Mouse (Mus musculus) C2C12 (cell line): Measurements from ENCODE around the gene Pard6b. TPM values are rescaled to one million over a fixed set of nuclear protein-coding genes. Genes with fewer than 3 reads are reported as not detected.

Experiments
- H3K27me3 ChIP-seq: one replicate; pipeline ENCODE4 v1.6.1; 2011; ENCODE audit not compliant: control insufficient read depth, insufficient read depth, insufficient read length
- H3K36me3 ChIP-seq: one replicate; pipeline ENCODE4 v1.6.1; 2011; ENCODE audit not compliant: control insufficient read depth, insufficient read depth
- H3K4me3 ChIP-seq: one replicate; pipeline ENCODE4 v1.5.1; 2011; ENCODE audit warnings: mild to moderate bottlenecking, control low read depth; ENCODE audit not compliant: poor library complexity, insufficient read depth, severe bottlenecking
- H3K79me2 ChIP-seq: one replicate; pipeline ENCODE4 v1.6.1; 2011; ENCODE audit not compliant: control insufficient read depth, insufficient read depth
- H3K79me3 ChIP-seq: one replicate; pipeline ENCODE4 v1.6.1; 2011; ENCODE audit warnings: low read depth, control low read depth
- H3ac ChIP-seq: one replicate; pipeline ENCODE3; 2011; ENCODE audit warnings: low read depth; ENCODE audit not compliant: control insufficient read depth, insufficient read length
- CEBPB ChIP-seq: IDR thresholded peaks from one replicate; pipeline ENCODE4 v1.6.1; 2011; ENCODE audit warnings: low read depth, mild to moderate bottlenecking, control low read depth, moderate library complexity
- CTCF ChIP-seq: IDR thresholded peaks from one replicate; pipeline ENCODE4 v1.5.1; 2011; ENCODE audit not compliant: control insufficient read depth, insufficient read depth, insufficient read length
- FOSL1 ChIP-seq: IDR thresholded peaks from one replicate; pipeline ENCODE4 v1.8.0; 2011; ENCODE audit warnings: mild to moderate bottlenecking, low read length; ENCODE audit not compliant: poor library complexity, insufficient read depth, severe bottlenecking
- MAX ChIP-seq: IDR thresholded peaks from one replicate; pipeline ENCODE4 v1.6.1; 2011; ENCODE audit warnings: mild to moderate bottlenecking, control low read depth
- MYOD1 ChIP-seq: IDR thresholded peaks from one replicate; pipeline ENCODE4 v1.6.1; 2011; ENCODE audit warnings: low read depth; ENCODE audit not compliant: control insufficient read depth, insufficient read length
- MYOG ChIP-seq: IDR thresholded peaks from one replicate; pipeline ENCODE4 v1.6.1; 2011; ENCODE audit not compliant: control insufficient read depth, insufficient read length; ENCODE audit errors: extremely low read depth
- USF1 ChIP-seq: IDR thresholded peaks from one replicate; pipeline ENCODE4 v1.6.1; 2011; ENCODE audit warnings: low read depth, mild to moderate bottlenecking, control low read depth, moderate library complexity
- polyA plus RNA-seq: library from polyadenylated mRNA; unstranded; fragments of >200 nt; fragmentation: generic; extraction: Trizol; gene quantifications from one replicate; pipeline ENCODE4 v1.2.1, GENCODE M21; 2012; ENCODE audit warnings: missing spikeins

The Pard6b gene
- polyA plus RNA-seq, 1 experiment = 0.33 TPM

GRCm38 (mm10) chr2:168066783-168067182 is 14.0 kb upstream of the Pard6b start:
- H3K27me3 ChIP-seq = no peaks in the 10 kb centered on the region
- TF ChIP-seq MAX (no peak), CEBPB (no peak), USF1 (no peak), CTCF (no peak), MYOD1 (no peak), MYOG (no peak)
- H3K79me3 ChIP-seq = no peaks in the 10 kb centered on the region
- H3K4me3 ChIP-seq = no peak overlapping the region
- H3K79me2 ChIP-seq = no peaks in the 10 kb centered on the region
- no peaks in the 10 kb centered on the region for H3K36me3 ChIP-seq
- H3ac ChIP-seq = no peak overlapping the region

GRCm38 (mm10) chr2:168070425-168070824 is 10.4 kb upstream of the Pard6b start:
- H3K27me3 ChIP-seq = no peaks in the 10 kb centered on the region
- H3K79me3 ChIP-seq = no peaks in the 10 kb centered on the region
- TF ChIP-seq MYOG (no peak), CTCF (no peak), MYOD1 (no peak), CEBPB (no peak), FOSL1 (no peak), MAX (no peak), USF1 (no peak)
- no peak overlapping the region for H3K4me3 ChIP-seq
- H3K36me3 ChIP-seq = no peaks in the 10 kb centered on the region
- H3ac ChIP-seq = no peak overlapping the region
- H3K79me2 ChIP-seq = no peaks in the 10 kb centered on the region

- H3K4me3 ChIP-seq = no peak overlapping the region
- H3K79me3 ChIP-seq = no peaks in the 10 kb centered on the region
- TF ChIP-seq MYOD1 (peak; percentile 75), FOSL1 (no peak), MYOG (no peak)
- no peak overlapping the region for H3ac ChIP-seq
- H3K79me2 ChIP-seq = no peaks in the 10 kb centered on the region
- H3K36me3 ChIP-seq = no peaks in the 10 kb centered on the region
- H3K27me3 ChIP-seq = no peaks in the 10 kb centered on the region
Measured at GRCm38 (mm10) chr2:168072436-168073131, 8.2 kb upstream of the Pard6b start.

- no peaks in the 10 kb centered on the region for H3K27me3 ChIP-seq
- no peak overlapping the region for H3ac ChIP-seq
- H3K4me3 ChIP-seq = no peak overlapping the region
- no peaks in the 10 kb centered on the region for H3K79me2 ChIP-seq
- no peak for TF ChIP-seq MYOD1
- no peak for TF ChIP-seq MAX
- no peak for TF ChIP-seq MYOG
- no peak for TF ChIP-seq CEBPB
- TF ChIP-seq FOSL1 = no peak
- TF ChIP-seq CTCF = no peak
- TF ChIP-seq USF1 = no peak
- H3K36me3 ChIP-seq = no peaks in the 10 kb centered on the region
- no peaks in the 10 kb centered on the region for H3K79me3 ChIP-seq
Measured at GRCm38 (mm10) chr2:168073722-168074121, 7.1 kb upstream of the Pard6b start.

- H3K36me3 ChIP-seq = no peaks in the 10 kb centered on the region
- no peak overlapping the region for H3ac ChIP-seq
- TF ChIP-seq USF1 (no peak), MYOD1 (no peak), CEBPB (no peak), CTCF (no peak), MYOG (no peak), MAX (no peak)
- H3K27me3 ChIP-seq = no peaks in the 10 kb centered on the region
- no peak overlapping the region for H3K4me3 ChIP-seq
- H3K79me3 ChIP-seq = no peaks in the 10 kb centered on the region
- H3K79me2 ChIP-seq = no peaks in the 10 kb centered on the region
Measured at GRCm38 (mm10) chr2:168074457-168074856, 6.3 kb upstream of the Pard6b start.

GRCm38 (mm10) chr2:168076840-168077576 is 3.8 kb upstream of the Pard6b start:
- H3ac ChIP-seq = no peak overlapping the region
- no peak overlapping the region for H3K4me3 ChIP-seq
- no peaks in the 10 kb centered on the region for H3K79me3 ChIP-seq
- H3K79me2 ChIP-seq = no peaks in the 10 kb centered on the region
- H3K36me3 ChIP-seq = no peaks in the 10 kb centered on the region
- peaks cover 11% of the 10 kb centered on the region for H3K27me3 ChIP-seq
- no peak for TF ChIP-seq CTCF
- no peak for TF ChIP-seq MYOG
- TF ChIP-seq MYOD1 = no peak
- TF ChIP-seq CEBPB = no peak
- no peak for TF ChIP-seq FOSL1
- no peak for TF ChIP-seq USF1
- no peak for TF ChIP-seq MAX
